Mouse (Mus musculus): ENCODE data around the gene Olfr374. TPM values are rescaled to one million over a fixed set of nuclear protein-coding genes. Genes with fewer than 3 reads are reported as not detected.

The Olfr374 gene
- total RNA-seq, 1 experiment, result 0.54 TPM

DNA sequence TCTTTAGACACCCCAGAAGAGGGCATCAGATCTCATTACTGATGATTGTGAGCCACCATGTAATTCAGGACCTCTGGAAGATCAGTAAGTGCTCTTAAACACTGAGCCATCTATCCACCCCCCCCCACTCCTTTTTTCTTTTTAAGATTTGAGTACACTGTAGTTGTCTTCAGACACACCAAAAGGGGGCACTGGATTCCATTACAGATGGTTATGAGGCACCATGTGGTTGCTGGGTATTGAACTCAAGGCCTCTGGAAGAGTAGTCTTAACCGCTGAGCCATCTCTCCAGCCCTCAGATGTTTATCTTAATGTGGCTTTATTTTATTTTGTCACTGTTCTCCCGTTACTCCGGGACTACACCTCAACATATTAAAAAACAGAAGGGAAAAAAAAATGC is 53.2 kb downstream of the Olfr374 start:
- peak overlapping the region; percentile 70 to 83 for H3K4me3 ChIP-seq (ENCODE audit: insufficient read depth in 1 of 2, low read depth in 1 of 2, low read length in 2 of 2, poor library complexity in 1 of 2, severe bottlenecking in 1 of 2)
- TF ChIP-seq CHD2 (IDR thresholded peaks at IDR 0.05; ENCODE audit: low read depth, low read length) (no peak), MAFK (IDR thresholded peaks at IDR 0.05; ENCODE audit: insufficient read depth, low read depth, low read length) (no peak), ZNF384 (IDR thresholded peaks at IDR 0.05; ENCODE audit: low read depth, low read length) (no peak), HCFC1 (IDR thresholded peaks at IDR 0.05; ENCODE audit: borderline replicate concordance, insufficient read depth, low read length) (no peak), ZC3H11A (IDR thresholded peaks at IDR 0.05; ENCODE audit: borderline replicate concordance, low read depth, low read length) (no peak)
- no peak overlapping the region; the same call in 1 of the 2 replicates for H3K27ac ChIP-seq (ENCODE audit: insufficient read depth, low read depth, low read length, poor library complexity, severe bottlenecking)
- peak overlapping the region; percentile 94; the same call in 1 of the 2 replicates for H3K9ac ChIP-seq (ENCODE audit: insufficient read depth, low read depth, low read length, poor library complexity, severe bottlenecking)
- in situ Hi-C loops (cut with MboI; ENCODE audit: low sequenced_read_pairs in 2 of 2, unreplicated experiment in 2 of 2), result no loop called here
- peaks cover 0 to 7% of the 10 kb centered on the region in 2 experiments; a peak in 2 of 4 replicates for H3K4me1 ChIP-seq (ENCODE audit: control insufficient read depth in 2 of 2, insufficient read depth in 2 of 2, low read length in 2 of 2, poor library complexity in 1 of 2)
- no peaks in the 10 kb centered on the region for H3K9me3 ChIP-seq (ENCODE audit: control insufficient read depth, insufficient read depth, low read depth, low read length)
- peaks cover 4% of the 10 kb centered on the region; the same call in 1 of the 2 replicates for H3K36me3 ChIP-seq (ENCODE audit: control insufficient read depth, insufficient read depth, low read length, poor library complexity, severe bottlenecking)
- DNase-seq (ENCODE audit: low read depth, low spot score), result no peak

DNA sequence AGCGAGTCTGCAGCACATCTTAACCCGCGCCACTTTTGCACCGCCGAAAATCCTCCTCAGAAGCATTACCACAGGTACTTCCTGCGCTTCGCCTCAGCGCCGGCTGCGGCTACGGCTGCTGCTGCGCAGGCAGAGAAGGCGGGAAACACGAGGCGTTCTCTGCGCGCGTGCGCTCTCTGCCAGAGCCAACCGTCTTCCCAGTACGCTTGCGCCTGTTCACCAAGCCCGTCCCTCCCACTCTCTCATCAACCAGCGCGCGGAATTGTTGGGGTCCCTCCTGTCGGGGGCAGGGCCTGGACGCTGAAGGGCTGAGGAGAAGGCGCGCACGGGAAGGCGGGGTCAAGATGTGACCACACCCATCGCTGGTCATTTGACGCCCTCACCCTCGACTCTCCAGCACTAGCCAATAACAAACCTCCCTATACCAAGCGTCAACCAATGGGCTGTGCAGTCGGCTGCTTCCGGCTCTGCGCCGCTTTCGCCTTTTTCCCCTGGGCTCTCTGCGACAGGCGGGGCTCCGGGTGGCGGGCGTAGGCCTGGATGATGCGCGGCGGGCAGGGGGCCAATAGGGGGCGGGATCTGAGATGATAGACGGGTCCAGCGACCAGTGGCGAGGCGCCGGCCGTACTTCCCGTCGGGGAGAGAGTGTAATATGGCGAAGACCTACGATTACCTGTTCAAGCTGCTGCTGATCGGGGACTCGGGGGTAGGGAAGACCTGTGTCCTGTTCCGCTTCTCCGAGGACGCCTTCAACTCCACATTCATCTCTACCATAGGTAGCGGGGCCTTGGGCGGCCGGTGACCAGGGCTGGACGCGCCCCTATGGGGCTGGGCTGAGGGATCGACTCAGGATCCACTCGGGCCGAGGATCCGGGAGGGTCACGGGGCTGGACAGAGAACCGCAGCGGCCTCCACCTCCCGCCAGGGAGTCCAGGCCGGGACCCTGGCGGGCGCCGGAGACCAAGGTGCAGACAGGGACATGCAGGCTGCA is 54.2 kb downstream of the Olfr374 start, which contains the start of gene Rab8a:
Gene Rab8a (plus strand): TSS at position 494 of the 991 bp plus-strand sequence.
- Histone ChIP-seq H3K4me3 (ENCODE audit: insufficient read depth in 1 of 2, low read depth in 1 of 2, low read length in 2 of 2, poor library complexity in 1 of 2, severe bottlenecking in 1 of 2) (peak within 1 kb of the TSS; percentile 89 to 95), H3K27ac (ENCODE audit: insufficient read depth, low read depth, low read length, poor library complexity, severe bottlenecking) (peak within 1 kb of the TSS; percentile 93), H3K9me3 (ENCODE audit: control insufficient read depth, insufficient read depth, low read depth, low read length) (no peaks in the 10 kb centered on the region), H3K9ac (ENCODE audit: insufficient read depth, low read depth, low read length, poor library complexity, severe bottlenecking) (peak within 1 kb of the TSS; percentile 97), H3K36me3 (ENCODE audit: control insufficient read depth, insufficient read depth, low read length, poor library complexity, severe bottlenecking) (peaks cover 4% of the 10 kb centered on the region; the same call in 1 of the 2 replicates), H3K4me1 (ENCODE audit: control insufficient read depth in 2 of 2, insufficient read depth in 2 of 2, low read length in 2 of 2, poor library complexity in 1 of 2) (peaks cover 0 to 7% of the 10 kb centered on the region in 2 experiments; a peak in 2 of 4 replicates)
- in situ Hi-C loops (cut with MboI; ENCODE audit: low sequenced_read_pairs in 2 of 2, unreplicated experiment in 2 of 2), result no loop called here
- TF ChIP-seq HCFC1 (IDR thresholded peaks at IDR 0.05; ENCODE audit: borderline replicate concordance, insufficient read depth, low read length) (0 out of 2 replicates have a peak, but pooled peaks have one; percentile 66), ZNF384 (IDR thresholded peaks at IDR 0.05; ENCODE audit: low read depth, low read length) (no peak), CHD2 (IDR thresholded peaks at IDR 0.05; ENCODE audit: low read depth, low read length) (peak; percentile 76)
- peak; percentile 98 for DNase-seq (ENCODE audit: low read depth, low spot score)

DNA sequence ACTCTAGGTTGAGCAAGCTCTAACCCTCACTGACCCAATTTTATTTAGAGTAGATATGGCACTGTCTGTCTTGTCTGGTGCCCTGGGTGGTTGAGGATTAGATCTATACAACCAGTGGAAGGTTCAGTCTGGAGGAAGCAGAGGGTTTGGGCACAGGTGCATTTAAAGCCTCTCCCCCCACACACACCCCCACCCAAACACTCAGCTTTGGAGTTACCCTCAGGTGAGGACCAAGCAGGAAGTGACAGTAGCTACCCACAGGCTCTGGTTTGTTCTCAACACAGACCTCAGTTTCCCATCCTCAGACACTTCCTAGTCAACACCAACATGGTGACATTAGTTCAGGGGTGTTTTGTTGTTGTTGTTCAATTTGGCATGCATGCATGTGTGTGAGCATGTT is 56.0 kb downstream of the Olfr374 start:
- no peak for DNase-seq (ENCODE audit: low read depth, low spot score)
- Histone ChIP-seq H3K36me3 (ENCODE audit: control insufficient read depth, insufficient read depth, low read length, poor library complexity, severe bottlenecking) (peaks cover 4% of the 10 kb centered on the region; the same call in 1 of the 2 replicates), H3K4me1 (ENCODE audit: control insufficient read depth in 2 of 2, insufficient read depth in 2 of 2, low read length in 2 of 2, poor library complexity in 1 of 2) (peaks cover 0 to 7% of the 10 kb centered on the region in 2 experiments; a peak in 1 of 4 replicates), H3K9ac (ENCODE audit: insufficient read depth, low read depth, low read length, poor library complexity, severe bottlenecking) (no peak overlapping the region), H3K4me3 (ENCODE audit: insufficient read depth in 1 of 2, low read depth in 1 of 2, low read length in 2 of 2, poor library complexity in 1 of 2, severe bottlenecking in 1 of 2) (no peak overlapping the region), H3K9me3 (ENCODE audit: control insufficient read depth, insufficient read depth, low read depth, low read length) (no peaks in the 10 kb centered on the region), H3K27ac (ENCODE audit: insufficient read depth, low read depth, low read length, poor library complexity, severe bottlenecking) (no peak overlapping the region)
- TF ChIP-seq ZC3H11A (IDR thresholded peaks at IDR 0.05; ENCODE audit: borderline replicate concordance, low read depth, low read length), result no peak
- in situ Hi-C loops (cut with MboI; ENCODE audit: low sequenced_read_pairs in 2 of 2, unreplicated experiment in 2 of 2), result no loop called here

Other genes with a start within 250 kb of the Olfr374 start
- gene Zfp709, start 225.0 kb upstream of the Olfr374 start, total RNA-seq (2012; rRNA removed), result 3.2 and 3.9 TPM in 2 replicates
- gene Zfp882, start 198.4 kb upstream of the Olfr374 start, total RNA-seq (2012; rRNA removed), result 6.7 and 7.1 TPM in 2 replicates
- gene Zfp617, start 198.4 kb upstream of the Olfr374 start, total RNA-seq (2012; rRNA removed), result 15.1 and 16.0 TPM in 2 replicates
- gene Zfp961, start 156.0 kb upstream of the Olfr374 start, total RNA-seq (2012; rRNA removed), result 50.8 and 79.0 TPM in 2 replicates
- gene Cyp4f18, start 97.4 kb upstream of the Olfr374 start, total RNA-seq (2012; rRNA removed), result 0.18 and 0.32 TPM in 2 replicates
- not detected in 2 replicates for gene Olfr372, start 65.8 kb upstream of the Olfr374 start, total RNA-seq (2012; rRNA removed)
- 0.13 TPM in 1 of 2 replicates, not detected in the other for gene Olfr373, start 23.9 kb upstream of the Olfr374 start, total RNA-seq (2012; rRNA removed)
- gene Tpm4, start 27.9 kb downstream of the Olfr374 start, total RNA-seq (2012; rRNA removed), result 72.9 and 146 TPM in 2 replicates
- 54.0 and 73.2 TPM in 2 replicates for gene Rab8a, start 54.2 kb downstream of the Olfr374 start, total RNA-seq (2012; rRNA removed)
- gene Hsh2d, start 82.6 kb downstream of the Olfr374 start, total RNA-seq (2012; rRNA removed), result 0.42 and 0.45 TPM in 2 replicates
- 0.31 and 0.37 TPM in 2 replicates for gene Cib3, start 105.8 kb downstream of the Olfr374 start, total RNA-seq (2012; rRNA removed)
- gene Gm11034, start 106.6 kb downstream of the Olfr374 start, total RNA-seq (2012; rRNA removed), result not detected in 2 replicates
- 28.2 and 41.6 TPM in 2 replicates for gene Fam32a, start 112.7 kb downstream of the Olfr374 start, total RNA-seq (2012; rRNA removed)
- 15.9 and 21.2 TPM in 2 replicates for gene Ap1m1, start 133.0 kb downstream of the Olfr374 start, total RNA-seq (2012; rRNA removed)
- gene Gm10282, start 198.2 kb downstream of the Olfr374 start, total RNA-seq (2012; rRNA removed), result 13.0 and 21.2 TPM in 2 replicates
- gene Klf2, start 212.0 kb downstream of the Olfr374 start, total RNA-seq (2012; rRNA removed), result 55.0 and 58.5 TPM in 2 replicates

Data from ES-E14 (cell line).